Mouse (Mus musculus) midbrain, postnatal 0 days (tissue): ENCODE measurements around the gene Dido1. TPM values are rescaled to one million over a fixed set of nuclear protein-coding genes. Genes with fewer than 3 reads are reported as not detected.

Experiments used
- ATAC-seq: fragments of 200-750 bp; cut with Nextera tagmentation; 2 replicates; pipeline ENCODE4 v1.8.0; 2017; ENCODE audit warnings: moderate number of reproducible peaks, mild to moderate bottlenecking, moderate TSS enrichment, moderate library complexity; ENCODE audit not compliant: low FRiP score
- DNase-seq: peaks from one replicate; pipeline ENCODE4 v3.0.0-alpha.2; 2015; ENCODE audit warnings: low spot score
- H3K27ac ChIP-seq: fragments of 300-500 bp; sonication (generic); 2 replicates; pipeline ENCODE4 v1.5.1; 2014; ENCODE audit warnings: low read depth, mild to moderate bottlenecking, low read length, mixed read lengths
- H3K27me3 ChIP-seq: fragments of 300-500 bp; sonication (generic); 2 replicates; pipeline ENCODE4 v1.6.1; 2014; ENCODE audit warnings: low read length, control low read depth, mixed read lengths; ENCODE audit not compliant: insufficient read depth
- H3K36me3 ChIP-seq: fragments of 300-500 bp; sonication (generic); 2 replicates; pipeline ENCODE4 v1.6.1; 2014; ENCODE audit warnings: low read length, control low read depth, mixed read lengths; ENCODE audit not compliant: insufficient read depth
- H3K4me1 ChIP-seq: fragments of 300-500 bp; sonication (generic); 2 replicates; pipeline ENCODE4 v1.6.1; 2014; ENCODE audit warnings: mild to moderate bottlenecking, control low read depth, antibody characterized with exemption, low read length, mixed read lengths; ENCODE audit not compliant: insufficient read depth
- H3K4me2 ChIP-seq: fragments of 300-500 bp; sonication (generic); 2 replicates; pipeline ENCODE4 v1.6.1; 2014; ENCODE audit warnings: low read depth, mild to moderate bottlenecking, low read length, mixed read lengths; ENCODE audit not compliant: poor library complexity, severe bottlenecking
- H3K4me3 ChIP-seq: fragments of 300-500 bp; sonication (generic); 2 replicates; pipeline ENCODE4 v1.5.1; 2014; ENCODE audit warnings: low read depth, mild to moderate bottlenecking, low read length, moderate library complexity
- H3K9ac ChIP-seq: fragments of 300-500 bp; sonication (generic); replicated peaks from 2 replicates; pipeline ENCODE4 v1.6.1; 2014; ENCODE audit warnings: mild to moderate bottlenecking, low read length, moderate library complexity, mixed read lengths; ENCODE audit not compliant: poor library complexity, severe bottlenecking
- H3K9me3 ChIP-seq: fragments of 300-500 bp; sonication (generic); 2 replicates; pipeline ENCODE4 v1.6.1; 2016; ENCODE audit warnings: low read length, control low read depth
- CTCF ChIP-seq: IDR thresholded peaks from 2 replicates; pipeline ENCODE4 v1.5.1; 2016; ENCODE audit warnings: antibody characterized with exemption, mild to moderate bottlenecking
- WGBS: fragments of 180-500 bp; shearing (Covaris S2); extraction: QIAGEN DNeasy Blood & Tissue Kit; methylation state at CpG from one replicate; pipeline ENCODE4 v1.1.7; 2014; 5-methylcytosine and 5-hydroxymethylcytosine counted together
- polyA plus RNA-seq: library from polyadenylated mRNA; unstranded; fragments of >200 nt; fragmentation: Nextera tagmentation; extraction: Ambion mirVana; gene quantifications from 2 replicates; pipeline ENCODE4 v1.2.1, GENCODE M21; 2015
- total RNA-seq: library from RNA; depleted of rRNA; stranded (reverse); fragments of >200 nt; gene quantifications from 2 replicates; pipeline ENCODE4 v1.2.3, GENCODE M21; 2014

Dido1 gene
- total and polyA plus RNA-seq, 2 experiments from 2014 or later, result 22.2 to 36.7 TPM

DNA sequence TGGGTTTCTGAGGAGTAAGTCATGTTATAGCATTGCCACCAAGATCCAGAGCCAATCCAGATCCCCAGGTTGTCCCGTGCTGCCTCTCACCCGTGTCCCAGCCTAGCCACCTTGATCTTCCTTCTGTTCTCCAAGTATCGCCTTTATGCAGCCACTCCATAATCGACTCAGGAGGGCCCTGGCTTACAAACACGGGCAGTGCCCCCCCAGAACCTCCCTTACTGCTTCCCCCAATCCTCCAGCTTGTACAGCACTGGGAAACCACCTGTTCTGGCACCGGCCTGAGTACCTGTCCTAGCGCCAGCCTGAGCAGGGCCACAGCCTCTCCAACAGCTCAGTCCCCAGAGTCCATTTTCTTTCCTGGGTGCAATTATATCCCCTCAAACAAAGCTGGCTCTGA is 55.1 kb downstream of the Dido1 start:
- ATAC-seq (no peak), DNase-seq (no peak)
- Histone ChIP-seq H3K4me2 (no peak overlapping the region), H3K9me3 (no peaks in the 10 kb centered on the region), H3K4me1 (no peaks in the 10 kb centered on the region), H3K27me3 (no peaks in the 10 kb centered on the region), H3K27ac (no peak overlapping the region), H3K36me3 (no peaks in the 10 kb centered on the region), H3K4me3 (no peak overlapping the region), H3K9ac (no peak overlapping the region)
- WGBS, result 84% methylated on average over 7 of the region's 7 CpGs
- TF ChIP-seq CTCF, result no peak

DNA sequence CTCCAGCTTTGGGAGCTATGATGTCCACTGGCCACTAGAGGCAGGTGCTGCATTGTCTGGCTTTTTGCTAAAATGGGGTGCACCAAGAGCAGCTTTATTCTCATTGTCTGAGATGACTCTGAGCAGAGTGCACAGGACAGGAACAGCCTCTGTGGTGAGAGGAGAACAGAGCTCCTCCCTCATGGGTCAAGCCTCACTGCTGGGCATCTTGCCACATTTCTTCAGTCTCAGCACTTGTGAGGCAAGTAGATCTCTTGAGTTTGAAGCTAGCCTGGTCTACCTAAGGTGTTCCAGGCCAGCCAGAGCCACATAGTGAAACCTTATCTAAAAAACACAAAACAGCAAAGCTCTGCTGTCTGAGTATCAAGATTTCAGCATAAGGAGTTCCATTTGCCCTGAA is 63.0 kb downstream of the Dido1 start:
- ATAC-seq, result no peak
- Histone ChIP-seq H3K36me3 (no peaks in the 10 kb centered on the region), H3K9ac (no peak overlapping the region), H3K27me3 (peaks cover 12% of the 10 kb centered on the region; the same call in 1 of the 2 replicates), H3K27ac (no peak overlapping the region), H3K4me1 (no peaks in the 10 kb centered on the region), H3K4me2 (no peak overlapping the region), H3K4me3 (no peak overlapping the region), H3K9me3 (peaks cover 19% of the 10 kb centered on the region; the same call in 1 of the 2 replicates)
- DNase-seq, result no peak
- TF ChIP-seq CTCF, result 0 out of 2 replicates have a peak, but pooled peaks have one; percentile 2

DNA sequence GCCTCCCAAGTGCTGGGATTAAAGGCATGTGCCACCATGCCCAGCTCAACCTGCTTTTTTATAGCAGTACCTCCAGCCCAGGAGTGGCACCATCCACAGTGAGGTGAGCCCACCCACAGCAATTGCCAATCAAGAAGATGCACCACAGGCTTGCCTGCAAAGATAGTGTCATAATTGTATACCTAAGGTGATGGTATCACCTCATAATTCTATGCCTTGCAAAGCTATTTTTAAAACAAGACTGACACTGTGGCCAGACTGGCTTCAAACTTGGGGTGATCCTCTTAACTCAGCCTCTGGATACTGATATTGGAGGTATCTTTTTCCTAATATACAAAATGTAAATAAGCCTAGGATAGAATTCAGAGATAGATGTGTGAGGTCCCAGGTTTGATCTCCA is 66.2 kb downstream of the Dido1 start:
- Histone ChIP-seq H3K36me3 (no peaks in the 10 kb centered on the region), H3K4me1 (no peaks in the 10 kb centered on the region), H3K4me2 (no peak overlapping the region), H3K27me3 (peaks cover 33% of the 10 kb centered on the region), H3K9me3 (peaks cover 19% of the 10 kb centered on the region; the same call in 1 of the 2 replicates), H3K9ac (no peak overlapping the region), H3K27ac (no peak overlapping the region), H3K4me3 (no peak overlapping the region)
- no peak for ATAC-seq
- TF ChIP-seq CTCF, result no peak
- no peak for DNase-seq

DNA sequence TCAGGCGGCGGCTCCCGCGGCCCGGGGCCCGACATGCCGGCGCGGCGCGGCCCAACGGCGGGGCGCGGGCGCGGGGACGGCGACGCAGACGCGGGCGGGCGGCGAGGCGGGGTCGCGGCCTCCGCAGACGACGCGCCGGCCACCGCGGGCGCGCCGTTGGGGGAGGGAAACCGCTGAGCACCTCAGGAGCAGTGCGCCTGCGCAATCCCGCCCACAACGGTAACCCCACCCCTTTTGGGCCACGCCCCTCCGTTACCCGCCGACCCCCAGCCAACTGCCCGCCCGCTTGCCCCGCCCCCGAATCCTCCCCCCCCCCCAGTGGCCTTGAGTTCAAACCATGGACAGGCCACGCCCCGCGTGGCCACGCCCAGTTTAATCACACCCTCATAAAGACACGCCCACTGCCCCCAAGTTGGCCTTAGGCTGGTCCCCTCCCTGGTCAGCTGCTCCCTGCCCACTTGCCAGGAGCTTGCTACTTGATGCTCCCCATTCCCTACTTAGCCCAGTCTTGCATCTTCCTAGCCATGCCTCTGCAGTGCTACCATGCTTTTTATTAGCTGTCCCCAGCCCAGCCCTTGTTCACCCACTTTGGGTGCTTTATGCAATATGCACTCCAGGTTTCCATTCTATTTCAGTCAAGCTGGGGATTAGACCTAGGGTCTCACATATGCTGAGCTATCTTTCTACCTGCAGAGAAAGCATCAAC is 67.1 kb downstream of the Dido1 start, which contains the start of gene Tcfl5:
Tcfl5 (minus strand) TSS at position 154 of the 706 bp plus-strand sequence.
- 2% methylated on average over 34 of the region's 56 CpGs for WGBS
- ATAC-seq (no peak), DNase-seq (no peak)
- no peak for TF ChIP-seq CTCF
- Histone ChIP-seq H3K9ac (peak within 1 kb of the TSS; percentile 8; the same call in 1 of the 2 replicates), H3K4me1 (no peaks in the 10 kb centered on the region), H3K36me3 (no peaks in the 10 kb centered on the region), H3K4me3 (peak within 1 kb of the TSS; percentile 40), H3K4me2 (peak within 1 kb of the TSS; percentile 43), H3K9me3 (peaks cover 19% of the 10 kb centered on the region; the same call in 1 of the 2 replicates), H3K27me3 (peaks cover 33% of the 10 kb centered on the region), H3K27ac (no peak within 1 kb of the TSS)

DNA sequence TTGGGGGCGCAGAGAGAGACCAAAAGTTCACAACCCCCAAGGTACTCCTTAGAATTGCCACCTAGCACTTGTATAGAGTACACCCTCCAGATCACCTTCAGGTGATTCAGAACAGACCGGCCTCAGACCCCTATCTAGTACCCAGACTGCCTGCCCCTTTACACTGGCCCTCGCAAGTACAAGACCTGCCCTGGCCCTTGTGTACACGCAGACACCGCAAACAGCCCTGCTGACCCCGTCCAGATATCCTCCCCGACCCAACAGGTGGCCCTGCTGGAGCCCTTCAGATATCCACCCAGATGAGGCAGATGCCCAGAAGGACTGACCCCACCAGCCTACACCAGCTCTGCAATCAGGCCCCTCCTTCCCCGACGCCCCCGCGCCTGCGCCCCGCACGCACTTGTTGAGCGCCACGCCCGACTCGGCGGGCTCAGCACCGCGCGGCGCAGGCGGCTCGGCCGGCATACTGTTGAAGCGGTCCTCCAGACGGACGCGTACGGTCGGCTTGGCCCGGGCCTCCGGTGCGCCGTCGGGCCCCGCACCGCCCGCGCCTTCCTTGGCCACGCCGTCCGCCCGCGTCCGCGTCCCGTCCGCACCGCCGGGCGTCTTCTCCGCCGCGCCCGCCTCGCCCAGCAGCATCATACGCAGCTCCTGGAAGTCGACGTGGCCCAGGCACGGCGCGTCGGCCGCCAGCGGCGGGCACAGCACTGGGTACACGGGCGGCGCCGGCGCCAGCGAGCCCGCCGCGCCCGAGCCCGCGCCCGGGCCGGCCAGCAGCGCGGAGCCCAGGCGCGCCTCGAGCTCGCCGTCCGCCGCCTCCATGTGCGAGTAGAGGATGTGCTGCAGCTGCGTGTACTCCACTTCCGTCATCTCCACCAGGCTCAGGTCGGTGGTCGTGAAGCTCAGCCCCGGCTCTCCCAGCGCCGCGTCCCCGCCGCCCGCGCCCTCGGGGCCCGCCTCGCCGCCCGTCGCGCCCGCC is 67.9 kb downstream of the Dido1 start:
- no peak for DNase-seq
- Histone ChIP-seq H3K36me3 (no peaks in the 10 kb centered on the region), H3K9me3 (peaks cover 19% of the 10 kb centered on the region; the same call in 1 of the 2 replicates), H3K4me3 (peak overlapping the region; percentile 40), H3K4me1 (no peaks in the 10 kb centered on the region), H3K4me2 (peak overlapping the region; percentile 43), H3K27ac (no peak overlapping the region), H3K27me3 (peaks cover 33% of the 10 kb centered on the region), H3K9ac (peak overlapping the region; percentile 8; the same call in 1 of the 2 replicates)
- WGBS, result 4% methylated on average over 95 of the region's 112 CpGs
- ATAC-seq, result peak; percentile 52; the same call in 1 of the 2 replicates
- no peak for TF ChIP-seq CTCF
